Mouse (Mus musculus) lung, embryonic 15.5 days (tissue): ENCODE results near the gene Cntrl. TPM values are rescaled to one million over a fixed set of nuclear protein-coding genes. Genes with fewer than 3 reads are reported as not detected.

Experiments used
- polyA plus RNA-seq: library from polyadenylated mRNA; unstranded; fragments of >200 nt; fragmentation: Nextera tagmentation; extraction: Ambion mirVana; gene quantifications from 2 replicates; pipeline ENCODE4 v1.2.1, GENCODE M21; 2015

The Cntrl gene
- polyA plus RNA-seq, 1 experiment from 2014 or later: 26.3 TPM

Other genes starting within 250 kb of the Cntrl start
- 0.63 and 0.75 TPM in 2 replicates for gene Cutal, start 235.1 kb upstream of the Cntrl start, polyA plus RNA-seq
- 110 TPM in 2 replicates for gene Psmd5, start 234.5 kb upstream of the Cntrl start, polyA plus RNA-seq
- gene Phf19, start 195.5 kb upstream of the Cntrl start, polyA plus RNA-seq: 3.2 and 4.2 TPM in 2 replicates
- 1.9 and 2.7 TPM in 2 replicates for gene Traf1, start 147.7 kb upstream of the Cntrl start, polyA plus RNA-seq
- gene Hc, start 48.1 kb upstream of the Cntrl start, polyA plus RNA-seq: 1.6 TPM in 2 replicates
- gene AI182371, start 7.9 kb upstream of the Cntrl start, polyA plus RNA-seq: 0.30 and 0.66 TPM in 2 replicates
- gene Rab14, start 91.6 kb downstream of the Cntrl start, polyA plus RNA-seq: 315 and 333 TPM in 2 replicates
- gene Gsn, start 146.9 kb downstream of the Cntrl start, polyA plus RNA-seq: 170 and 187 TPM in 2 replicates
- 50.6 and 53.4 TPM in 2 replicates for gene Stom, start 227.5 kb downstream of the Cntrl start, polyA plus RNA-seq